Mouse (Mus musculus): Measurements from ENCODE around the gene Aspn. TPM values are rescaled to one million over a fixed set of nuclear protein-coding genes. Genes with fewer than 3 reads are reported as not detected.

The Aspn gene
- 0.08 and 0.30 TPM in 2 replicates for polyA plus RNA-seq (2012; rRNA removed)

GRCm38 (mm10) chr13:49544279-49544678 is at the start of gene Aspn:
Aspn (plus strand) TSS chr13:49544443.
- H3K27me3 ChIP-seq (ENCODE audit: control insufficient read depth, insufficient read depth, low read length) = no peaks in the 10 kb centered on the region
- no peak for TF ChIP-seq CTCF (IDR thresholded peaks at IDR 0.05; ENCODE audit: control insufficient read depth, insufficient read depth, insufficient replicate concordance, low read depth, low read length)
- no peak for TF ChIP-seq POLR2A (IDR thresholded peaks at IDR 0.05; ENCODE audit: control insufficient read depth, low read depth, low read length)
- H3K36me3 ChIP-seq (ENCODE audit: control insufficient read depth, insufficient read depth, low read length) = no peaks in the 10 kb centered on the region; the same call in 1 of the 2 replicates
- H3K4me1 ChIP-seq (ENCODE audit: control insufficient read depth, insufficient read depth, low read length) = no peaks in the 10 kb centered on the region
- no peak within 1 kb of the TSS for H3K27ac ChIP-seq (ENCODE audit: control insufficient read depth, insufficient read depth, low read depth, low read length)
- H3K4me3 ChIP-seq (ENCODE audit: control insufficient read depth, low read depth, low read length) = no peak within 1 kb of the TSS

DNA sequence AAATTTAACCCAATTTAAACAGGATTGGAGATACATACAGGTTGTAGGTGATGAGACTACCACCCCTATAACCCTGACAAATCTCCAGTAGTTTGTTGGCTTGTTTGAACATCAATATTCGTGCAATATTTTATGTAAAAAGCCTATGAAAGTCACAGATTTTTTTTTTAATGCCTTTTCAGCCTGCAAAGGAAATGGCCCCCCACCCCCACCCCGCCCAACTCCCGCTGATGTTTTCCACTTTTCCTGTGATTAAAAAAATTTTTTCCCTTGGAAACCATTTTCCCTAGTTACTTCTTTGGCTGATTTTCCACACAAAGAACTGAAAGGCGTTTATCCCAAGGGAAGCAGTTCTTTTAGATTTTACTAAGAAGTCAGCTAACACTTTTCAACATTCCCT is 39.7 kb upstream of the Aspn start, which contains the start of gene Ecm2:
Ecm2 (plus strand) TSS at position 301 of the 400 bp plus-strand sequence.
- Histone ChIP-seq H3K27ac (ENCODE audit: control insufficient read depth, insufficient read depth, low read depth, low read length) (peak within 1 kb of the TSS; percentile 73), H3K4me3 (ENCODE audit: control insufficient read depth, low read depth, low read length) (no peak within 1 kb of the TSS), H3K36me3 (ENCODE audit: control insufficient read depth, insufficient read depth, low read length) (no peaks in the 10 kb centered on the region), H3K27me3 (ENCODE audit: control insufficient read depth, insufficient read depth, low read length) (no peaks in the 10 kb centered on the region), H3K4me1 (ENCODE audit: control insufficient read depth, insufficient read depth, low read length) (no peaks in the 10 kb centered on the region)
- TF ChIP-seq POLR2A (IDR thresholded peaks at IDR 0.05; ENCODE audit: control insufficient read depth, low read depth, low read length) = no peak
- TF ChIP-seq CTCF (IDR thresholded peaks at IDR 0.05; ENCODE audit: control insufficient read depth, insufficient read depth, insufficient replicate concordance, low read depth, low read length) = no peak

DNA sequence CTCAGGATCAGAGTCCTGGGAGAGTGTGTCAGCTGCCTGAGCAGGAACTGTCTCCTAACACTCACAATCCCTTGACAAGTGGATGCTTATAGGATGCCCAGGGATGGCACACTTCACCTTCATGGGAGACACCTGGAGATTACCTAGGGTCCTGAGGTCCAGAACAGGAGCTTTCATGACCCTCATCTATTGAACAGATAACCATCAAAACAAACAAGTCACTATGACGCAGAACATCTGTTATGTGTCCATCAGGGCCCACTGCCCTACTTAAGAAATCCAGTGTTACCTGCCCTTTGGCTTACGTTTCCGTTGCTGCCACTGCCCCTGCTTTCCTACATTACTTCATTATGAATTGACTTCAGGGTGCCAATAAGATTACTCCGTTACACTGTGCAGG is 38.5 kb upstream of the Aspn start:
- H3K36me3 ChIP-seq (ENCODE audit: control insufficient read depth, insufficient read depth, low read length) = no peaks in the 10 kb centered on the region
- no peaks in the 10 kb centered on the region for H3K27me3 ChIP-seq (ENCODE audit: control insufficient read depth, insufficient read depth, low read length)
- no peak for TF ChIP-seq CTCF (IDR thresholded peaks at IDR 0.05; ENCODE audit: control insufficient read depth, insufficient read depth, insufficient replicate concordance, low read depth, low read length)
- TF ChIP-seq POLR2A (IDR thresholded peaks at IDR 0.05; ENCODE audit: control insufficient read depth, low read depth, low read length) = no peak
- H3K4me3 ChIP-seq (ENCODE audit: control insufficient read depth, low read depth, low read length) = no peak overlapping the region
- H3K27ac ChIP-seq (ENCODE audit: control insufficient read depth, insufficient read depth, low read depth, low read length) = peak overlapping the region; percentile 73
- H3K4me1 ChIP-seq (ENCODE audit: control insufficient read depth, insufficient read depth, low read length) = no peaks in the 10 kb centered on the region

- no peak overlapping the region for H3K27ac ChIP-seq (ENCODE audit: control insufficient read depth, insufficient read depth, low read depth, low read length)
- no peaks in the 10 kb centered on the region for H3K4me1 ChIP-seq (ENCODE audit: control insufficient read depth, insufficient read depth, low read length)
- H3K36me3 ChIP-seq (ENCODE audit: control insufficient read depth, insufficient read depth, low read length) = no peaks in the 10 kb centered on the region
- no peak for TF ChIP-seq POLR2A (IDR thresholded peaks at IDR 0.05; ENCODE audit: control insufficient read depth, low read depth, low read length)
- no peak for TF ChIP-seq CTCF (IDR thresholded peaks at IDR 0.05; ENCODE audit: control insufficient read depth, insufficient read depth, insufficient replicate concordance, low read depth, low read length)
- H3K4me3 ChIP-seq (ENCODE audit: control insufficient read depth, low read depth, low read length) = no peak overlapping the region
- H3K27me3 ChIP-seq (ENCODE audit: control insufficient read depth, insufficient read depth, low read length) = no peaks in the 10 kb centered on the region
These were observed 37.1 kb upstream of the Aspn start for GRCm38 (mm10) chr13:49507176-49507575.

GRCm38 (mm10) chr13:49518761-49519160 is 25.5 kb upstream of the Aspn start:
- no peak overlapping the region for H3K4me3 ChIP-seq (ENCODE audit: control insufficient read depth, low read depth, low read length)
- no peaks in the 10 kb centered on the region for H3K36me3 ChIP-seq (ENCODE audit: control insufficient read depth, insufficient read depth, low read length)
- no peak overlapping the region for H3K27ac ChIP-seq (ENCODE audit: control insufficient read depth, insufficient read depth, low read depth, low read length)
- H3K27me3 ChIP-seq (ENCODE audit: control insufficient read depth, insufficient read depth, low read length) = no peaks in the 10 kb centered on the region
- H3K4me1 ChIP-seq (ENCODE audit: control insufficient read depth, insufficient read depth, low read length) = no peaks in the 10 kb centered on the region
- no peak for TF ChIP-seq POLR2A (IDR thresholded peaks at IDR 0.05; ENCODE audit: control insufficient read depth, low read depth, low read length)
- no peak for TF ChIP-seq CTCF (IDR thresholded peaks at IDR 0.05; ENCODE audit: control insufficient read depth, insufficient read depth, insufficient replicate concordance, low read depth, low read length)

DNA sequence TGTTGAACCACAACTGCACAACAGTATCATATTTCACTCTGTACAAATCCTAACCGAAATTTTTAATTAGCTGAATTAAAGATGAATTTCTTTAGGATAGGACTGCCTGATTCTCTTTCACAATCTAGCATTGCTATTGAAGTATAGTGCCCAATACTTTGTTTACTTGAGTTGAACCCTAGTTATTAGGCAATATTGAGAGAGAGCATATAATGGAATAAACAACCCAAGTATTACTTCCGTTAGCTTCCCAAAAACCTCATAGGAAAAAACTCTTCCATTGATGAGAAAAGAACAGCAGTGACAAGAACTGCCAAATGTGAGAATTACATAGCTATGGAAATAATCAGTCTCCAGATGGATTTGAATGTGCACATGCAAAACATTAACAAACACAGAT is 18.0 kb upstream of the Aspn start:
- Histone ChIP-seq H3K36me3 (ENCODE audit: control insufficient read depth, insufficient read depth, low read length) (no peaks in the 10 kb centered on the region), H3K4me1 (ENCODE audit: control insufficient read depth, insufficient read depth, low read length) (no peaks in the 10 kb centered on the region), H3K4me3 (ENCODE audit: control insufficient read depth, low read depth, low read length) (no peak overlapping the region), H3K27me3 (ENCODE audit: control insufficient read depth, insufficient read depth, low read length) (no peaks in the 10 kb centered on the region), H3K27ac (ENCODE audit: control insufficient read depth, insufficient read depth, low read depth, low read length) (no peak overlapping the region)
- TF ChIP-seq CTCF (IDR thresholded peaks at IDR 0.05; ENCODE audit: control insufficient read depth, insufficient read depth, insufficient replicate concordance, low read depth, low read length) (no peak), POLR2A (IDR thresholded peaks at IDR 0.05; ENCODE audit: control insufficient read depth, low read depth, low read length) (no peak)

GRCm38 (mm10) chr13:49530636-49531035 is 13.6 kb upstream of the Aspn start:
- no peaks in the 10 kb centered on the region for H3K27me3 ChIP-seq (ENCODE audit: control insufficient read depth, insufficient read depth, low read length)
- H3K4me1 ChIP-seq (ENCODE audit: control insufficient read depth, insufficient read depth, low read length) = no peaks in the 10 kb centered on the region
- no peak for TF ChIP-seq POLR2A (IDR thresholded peaks at IDR 0.05; ENCODE audit: control insufficient read depth, low read depth, low read length)
- TF ChIP-seq CTCF (IDR thresholded peaks at IDR 0.05; ENCODE audit: control insufficient read depth, insufficient read depth, insufficient replicate concordance, low read depth, low read length) = no peak
- no peak overlapping the region for H3K27ac ChIP-seq (ENCODE audit: control insufficient read depth, insufficient read depth, low read depth, low read length)
- no peak overlapping the region for H3K4me3 ChIP-seq (ENCODE audit: control insufficient read depth, low read depth, low read length)
- no peaks in the 10 kb centered on the region for H3K36me3 ChIP-seq (ENCODE audit: control insufficient read depth, insufficient read depth, low read length)

DNA sequence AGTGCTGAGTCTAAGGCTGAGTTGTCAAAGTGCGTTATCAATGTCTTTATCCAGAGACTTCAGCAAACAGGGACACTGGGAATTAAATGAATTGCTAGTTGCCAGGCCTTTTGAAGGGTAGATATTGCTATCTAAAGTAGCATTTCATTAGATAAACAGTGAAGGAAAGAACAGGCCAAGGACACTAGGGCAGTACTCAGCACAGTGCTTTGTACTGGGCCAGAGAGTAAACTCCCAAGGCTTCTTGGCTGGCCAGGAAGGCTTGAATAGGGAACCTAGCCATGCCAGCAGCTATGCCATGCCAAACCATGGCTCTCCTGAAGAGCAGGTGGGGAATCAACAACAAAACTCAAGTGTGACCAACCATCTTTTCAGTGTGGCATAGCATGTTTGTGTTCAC is 7.3 kb upstream of the Aspn start:
- no peak overlapping the region for H3K4me3 ChIP-seq (ENCODE audit: control insufficient read depth, low read depth, low read length)
- H3K4me1 ChIP-seq (ENCODE audit: control insufficient read depth, insufficient read depth, low read length) = no peaks in the 10 kb centered on the region
- no peak for TF ChIP-seq CTCF (IDR thresholded peaks at IDR 0.05; ENCODE audit: control insufficient read depth, insufficient read depth, insufficient replicate concordance, low read depth, low read length)
- no peak for TF ChIP-seq POLR2A (IDR thresholded peaks at IDR 0.05; ENCODE audit: control insufficient read depth, low read depth, low read length)
- H3K27me3 ChIP-seq (ENCODE audit: control insufficient read depth, insufficient read depth, low read length) = no peaks in the 10 kb centered on the region
- H3K27ac ChIP-seq (ENCODE audit: control insufficient read depth, insufficient read depth, low read depth, low read length) = peak overlapping the region; percentile 42; the same call in 1 of the 2 replicates
- no peaks in the 10 kb centered on the region for H3K36me3 ChIP-seq (ENCODE audit: control insufficient read depth, insufficient read depth, low read length)
